Mouse (Mus musculus) C2C12 (cell line): ENCODE measurements around the gene Ets1.

ENCODE experiments used
- CEBPB ChIP-seq: IDR thresholded peaks from one replicate; pipeline ENCODE4 v1.6.1; 2011; ENCODE audit warnings: low read depth, mild to moderate bottlenecking, control low read depth, moderate library complexity
- CTCF ChIP-seq: IDR thresholded peaks from one replicate; pipeline ENCODE4 v1.5.1; 2011; ENCODE audit not compliant: control insufficient read depth, insufficient read depth, insufficient read length
- FOSL1 ChIP-seq: IDR thresholded peaks from one replicate; pipeline ENCODE4 v1.8.0; 2011; ENCODE audit warnings: mild to moderate bottlenecking, low read length; ENCODE audit not compliant: poor library complexity, insufficient read depth, severe bottlenecking
- MYOG ChIP-seq: IDR thresholded peaks from one replicate; pipeline ENCODE4 v1.6.1; 2011; ENCODE audit not compliant: control insufficient read depth, insufficient read length; ENCODE audit errors: extremely low read depth

GRCm38 (mm10) chr9:32747624-32748023 is 111.6 kb downstream of the Ets1 start:
- TF ChIP-seq MYOG (no peak), CTCF (no peak), FOSL1 (no peak), CEBPB (no peak)
